Mouse (Mus musculus): ENCODE results near the gene Acoxl.

Gene Acoxl

GRCm38 (mm10) chr2:128167930-128168329 lies 329.3 kb downstream of the Acoxl start:
- no peak for DNase-seq (ENCODE audit: extremely low read depth, insufficient read length, low spot score)

DNA sequence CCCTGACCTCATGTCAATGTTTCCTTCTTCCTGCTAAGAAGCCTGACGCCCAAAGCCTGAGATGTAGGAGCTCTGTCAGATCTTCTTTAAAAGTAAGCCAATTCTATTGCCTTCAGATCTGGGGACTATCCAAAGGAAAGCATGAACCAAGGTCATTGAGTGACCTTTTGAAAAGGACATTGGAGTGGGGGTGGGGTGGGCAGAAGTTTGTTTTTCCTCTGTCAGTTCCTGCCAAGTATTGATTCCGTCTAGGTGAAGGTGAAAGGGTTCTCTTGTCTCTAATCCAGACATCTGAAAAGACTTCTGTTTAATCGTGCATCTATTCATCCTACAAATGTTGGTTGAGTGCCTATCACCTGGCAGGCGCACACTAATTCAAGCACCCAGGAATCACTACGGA lies 330.8 kb downstream of the Acoxl start:
- DNase-seq (ENCODE audit: extremely low read depth, insufficient read length, low spot score): no peak

- DNase-seq (ENCODE audit: extremely low read depth, insufficient read length, low spot score): no peak
Observed at GRCm38 (mm10) chr2:128169972-128170371, 331.3 kb downstream of the Acoxl start.

- DNase-seq (ENCODE audit: extremely low read depth, insufficient read length, low spot score): no peak
Observed at GRCm38 (mm10) chr2:128170614-128171013, 331.9 kb downstream of the Acoxl start.

- DNase-seq (ENCODE audit: extremely low read depth, insufficient read length, low spot score): no peak
Observed at GRCm38 (mm10) chr2:128172266-128172665, 333.6 kb downstream of the Acoxl start.
